Comparison of ENCODE assay signal across 24 mouse cellular contexts in genomic region chr4:3055396-3055795, GRCm38 (mm10).
DNase-seq lines count a peak whose midpoint lies in the region; ATAC-seq lines count a peak whose summit lies in the region.
"Had no signal": no experiment of that assay in that cellular context is flagged by ENCODE, and none has a peak within 500 bp of the region (broad histone marks: within the 10 kb centered on the region; RNA-seq: fewer than 3 reads in every experiment).

No protein-coding gene starts in this region.

- H3K27ac ChIP-seq in forebrain, embryonic 11.5 days (ENCODE audit: low read depth, low read length): no peak overlapping the region
- no peak overlapping the region for H3K27ac ChIP-seq in forebrain, embryonic 13.5 days
- H3K27ac ChIP-seq: embryonic facial prominence, embryonic 10.5 days; hindbrain, embryonic 13.5 days; kidney, embryonic 15.5 days; limb, embryonic 13.5 days; liver, embryonic 13.5 days; lung, embryonic 15.5 days; neural tube, embryonic 12.5 days had no signal

- H3K9me3 ChIP-seq in forebrain, embryonic 11.5 days (ENCODE audit: control insufficient read depth, low read length): peaks cover 76% of the 10 kb centered on the region
- H3K9me3 ChIP-seq in forebrain, embryonic 13.5 days (replicated peaks): peaks cover 78% of the 10 kb centered on the region

- H3K27me3 ChIP-seq in forebrain, embryonic 11.5 days (ENCODE audit: control insufficient read depth, insufficient read depth, low read length): no peaks in the 10 kb centered on the region
- no peaks in the 10 kb centered on the region for H3K27me3 ChIP-seq in forebrain, embryonic 13.5 days
- H3K27me3 ChIP-seq: hindbrain, embryonic 13.5 days; kidney, embryonic 15.5 days; limb, embryonic 13.5 days; liver, embryonic 13.5 days; lung, embryonic 15.5 days; neural tube, embryonic 12.5 days had no signal

- no peaks in the 10 kb centered on the region for H3K36me3 ChIP-seq in forebrain, embryonic 11.5 days (ENCODE audit: control insufficient read depth, insufficient read depth, low read length)
- no peaks in the 10 kb centered on the region for H3K36me3 ChIP-seq in forebrain, embryonic 13.5 days (ENCODE audit: poor library complexity, severe bottlenecking)
- H3K36me3 ChIP-seq: embryonic facial prominence, embryonic 10.5 days; kidney, embryonic 15.5 days; limb, embryonic 13.5 days; liver, embryonic 13.5 days; lung, embryonic 15.5 days; neural tube, embryonic 12.5 days had no signal

- ATAC-seq in forebrain, embryonic 11.5 days (replicated peaks; ENCODE audit: low FRiP score): no peak
- no peak for ATAC-seq in forebrain, embryonic 13.5 days
- ATAC-seq: activated CD4-positive, CD25-positive, alpha-beta regulatory T cell, adult 4 months; forebrain, postnatal 0 days had no signal

- DNase-seq in forebrain, embryonic 11.5 days (ENCODE audit: low spot score): peak; percentile 39
- peak; percentile 0 for DNase-seq in heart, postnatal 25 days (ENCODE audit: low spot score)
- no peak for DNase-seq in heart, adult 9 months (ENCODE audit: low spot score in 2 of 2)
- DNase-seq in lung, postnatal 4 days: peak; percentile 3 to 16
- no peak for DNase-seq in lung, postnatal 14 days
- DNase-seq in urinary bladder, postnatal 10 days (ENCODE audit: low spot score): peak; percentile 7
- DNase-seq in urinary bladder, postnatal 36 days (ENCODE audit: low spot score in 2 of 2): no peak
- DNase-seq: adrenal gland, adult 8-10 months; cerebellum, postnatal 10 days; forebrain, postnatal 0 days; kidney, adult 11 months; layer of hippocampus, adult 9-11 months; liver, embryonic 13.5 days; midbrain, embryonic 14.5 days; right cerebral cortex, postnatal 25 days; thymus, postnatal 25 days had no signal

- no peaks in the 10 kb centered on the region for H3K4me1 ChIP-seq in forebrain, embryonic 11.5 days (replicated peaks; ENCODE audit: control insufficient read depth, insufficient read depth, low read length)
- H3K4me1 ChIP-seq in forebrain, embryonic 13.5 days: no peaks in the 10 kb centered on the region
- H3K4me1 ChIP-seq: embryonic facial prominence, embryonic 10.5 days; hindbrain, embryonic 13.5 days; kidney, embryonic 15.5 days; limb, embryonic 13.5 days; liver, embryonic 13.5 days; lung, embryonic 15.5 days; neural tube, embryonic 12.5 days had no signal

- H3K4me3 ChIP-seq in forebrain, embryonic 11.5 days (ENCODE audit: low read depth, low read length): no peak overlapping the region
- no peak overlapping the region for H3K4me3 ChIP-seq in forebrain, embryonic 13.5 days
- H3K4me3 ChIP-seq: embryonic facial prominence, embryonic 10.5 days; hindbrain, embryonic 13.5 days; kidney, embryonic 15.5 days; limb, embryonic 13.5 days; liver, embryonic 13.5 days; lung, embryonic 15.5 days had no signal

- intact Hi-C loops in heart, postnatal 25 days (cut with DNase I): no loop called here

- no peak overlapping the region for H3K9ac ChIP-seq in forebrain, embryonic 11.5 days (ENCODE audit: low read length)
- no peak overlapping the region for H3K9ac ChIP-seq in forebrain, embryonic 13.5 days
- H3K9ac ChIP-seq: forebrain, postnatal 0 days; hindbrain, embryonic 13.5 days; kidney, embryonic 15.5 days; limb, embryonic 13.5 days; liver, embryonic 13.5 days; lung, embryonic 15.5 days; neural tube, embryonic 12.5 days had no signal

- 89% methylated on average over 1 of the region's 1 CpGs for WGBS in forebrain, embryonic 11.5 days
- 87% methylated on average over 1 of the region's 1 CpGs for WGBS in forebrain, embryonic 13.5 days

- H3K4me2 ChIP-seq in forebrain, embryonic 11.5 days (ENCODE audit: low read depth, low read length, severe bottlenecking): no peak overlapping the region
- H3K4me2 ChIP-seq in forebrain, embryonic 13.5 days: no peak overlapping the region
- H3K4me2 ChIP-seq: hindbrain, embryonic 13.5 days; kidney, embryonic 15.5 days; limb, embryonic 13.5 days; liver, embryonic 13.5 days; lung, embryonic 15.5 days; neural tube, embryonic 12.5 days had no signal

Comparison
In these comparisons a context has a peak if more than half of its experiments do, and no peak if none do; other contexts are left out.
1. DNase-seq: peak in forebrain, embryonic 11.5 days (single experiment), heart, postnatal 25 days (single experiment), lung, postnatal 4 days (2 of 2) and urinary bladder, postnatal 10 days (single experiment); none in heart, adult 9 months (0 of 2), lung, postnatal 14 days (single experiment) and urinary bladder, postnatal 36 days (0 of 2).